Mouse (Mus musculus): ENCODE data around the gene Ppp6r2.

Ppp6r2 gene

GRCm38 (mm10) chr15:89258997-89259396 lies 47.6 kb downstream of the Ppp6r2 start:
- no peak for DNase-seq (ENCODE audit: low spot score in 2 of 2)

- DNase-seq (ENCODE audit: low spot score in 2 of 2), result no peak
These were observed 53.1 kb downstream of the Ppp6r2 start for GRCm38 (mm10) chr15:89264485-89264884.

- no peak for DNase-seq (ENCODE audit: low spot score in 2 of 2)
These were observed 64.1 kb downstream of the Ppp6r2 start for GRCm38 (mm10) chr15:89275497-89275896.

DNA sequence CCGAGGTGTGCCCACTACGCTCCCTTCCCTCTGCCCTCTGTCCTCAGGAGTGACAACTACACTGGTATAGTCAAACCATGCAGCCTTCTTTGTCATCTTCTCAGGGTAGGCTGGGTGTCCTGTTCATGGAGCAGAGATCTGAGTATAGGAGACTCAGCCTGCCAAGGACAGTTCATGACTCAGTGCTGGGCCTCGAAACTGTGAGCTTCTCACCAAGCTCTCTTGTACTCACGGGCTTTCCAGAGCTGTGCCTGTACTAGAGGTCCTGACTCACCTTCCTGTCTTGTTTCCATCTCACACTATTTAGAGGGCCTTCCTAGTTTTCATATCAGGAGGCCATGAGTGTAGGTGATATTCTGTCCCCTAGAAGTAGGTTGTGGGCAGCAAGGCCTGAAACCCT lies 66.0 kb downstream of the Ppp6r2 start:
- no peak for DNase-seq (ENCODE audit: low spot score in 2 of 2)

- no peak for DNase-seq (ENCODE audit: low spot score in 2 of 2)
These were observed 71.2 kb downstream of the Ppp6r2 start for GRCm38 (mm10) chr15:89282546-89282945.

- DNase-seq (ENCODE audit: low spot score in 2 of 2), result no peak
These were observed 72.7 kb downstream of the Ppp6r2 start for GRCm38 (mm10) chr15:89284094-89284493.

- peak in 1 of 2 experiments; percentile 49 for DNase-seq (ENCODE audit: low spot score in 2 of 2)
These were observed 73.7 kb downstream of the Ppp6r2 start for GRCm38 (mm10) chr15:89285004-89285403.

- no peak for DNase-seq (ENCODE audit: low spot score in 2 of 2)
These were observed 74.1 kb downstream of the Ppp6r2 start for GRCm38 (mm10) chr15:89285478-89285877.

DNA sequence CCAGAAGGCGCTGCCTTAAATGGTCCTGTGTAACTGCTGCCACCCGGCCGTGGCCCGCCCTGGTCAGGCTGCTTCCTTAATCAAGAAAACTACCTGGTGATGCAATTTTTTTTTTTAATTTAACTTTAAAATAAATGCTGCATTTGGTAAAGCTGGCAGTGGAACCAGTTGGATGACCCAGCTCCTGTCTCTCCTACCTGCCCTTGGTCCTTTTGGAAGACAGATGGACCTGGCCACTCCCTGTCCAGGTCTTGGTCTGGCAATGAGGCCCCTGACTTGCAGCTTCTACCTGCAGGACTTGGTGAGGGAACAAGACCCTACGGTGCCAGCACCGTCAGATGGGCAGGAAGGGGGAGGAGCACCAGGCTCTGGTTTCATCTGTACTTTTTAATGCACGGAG lies 74.8 kb downstream of the Ppp6r2 start:
- DNase-seq (ENCODE audit: low spot score in 2 of 2), result no peak

DNA sequence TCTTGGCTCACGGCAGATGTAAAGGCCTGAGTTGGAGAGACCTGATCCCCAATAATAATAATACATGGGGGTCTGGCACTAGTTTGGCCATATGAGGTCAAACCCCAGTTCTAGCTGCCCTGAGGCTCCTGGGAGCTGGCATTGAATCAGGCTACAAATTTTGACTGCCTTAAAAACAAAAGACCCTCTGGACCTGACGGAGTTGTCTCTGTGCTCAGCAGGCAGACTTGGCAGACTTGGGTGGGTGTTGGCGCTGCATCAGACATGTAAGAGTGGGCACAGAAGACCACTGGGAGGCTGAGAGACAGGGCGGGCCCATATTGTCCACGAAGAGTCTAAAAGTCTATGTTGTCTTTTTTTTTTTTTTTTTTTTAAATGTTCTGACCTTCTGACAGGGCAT lies 75.2 kb downstream of the Ppp6r2 start:
- no peak for DNase-seq (ENCODE audit: low spot score in 2 of 2)

GRCm38 (mm10) chr15:89288227-89288767 lies 76.9 kb downstream of the Ppp6r2 start:
- DNase-seq (ENCODE audit: low spot score in 2 of 2), result no peak

DNA sequence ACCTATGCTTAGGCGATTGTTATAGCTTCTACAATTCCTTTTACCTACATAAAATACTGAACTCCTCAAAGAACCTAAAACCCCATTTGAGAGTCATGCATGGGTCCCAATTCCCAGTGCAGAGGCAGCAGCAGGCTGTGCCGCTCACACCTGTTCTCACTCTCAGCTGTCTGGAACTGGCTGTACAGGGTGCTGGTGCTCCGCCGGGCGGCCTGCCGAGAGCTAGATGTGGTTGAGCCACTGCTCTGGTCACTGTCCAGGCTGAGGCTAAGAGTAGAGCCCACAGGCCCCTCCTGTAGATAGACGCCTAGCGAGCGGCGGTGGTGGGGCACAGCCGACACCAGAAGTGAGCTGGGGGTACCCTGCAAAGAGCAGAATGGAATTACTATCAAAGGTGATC lies 78.1 kb downstream of the Ppp6r2 start:
- DNase-seq (ENCODE audit: low spot score in 2 of 2), result no peak

DNA sequence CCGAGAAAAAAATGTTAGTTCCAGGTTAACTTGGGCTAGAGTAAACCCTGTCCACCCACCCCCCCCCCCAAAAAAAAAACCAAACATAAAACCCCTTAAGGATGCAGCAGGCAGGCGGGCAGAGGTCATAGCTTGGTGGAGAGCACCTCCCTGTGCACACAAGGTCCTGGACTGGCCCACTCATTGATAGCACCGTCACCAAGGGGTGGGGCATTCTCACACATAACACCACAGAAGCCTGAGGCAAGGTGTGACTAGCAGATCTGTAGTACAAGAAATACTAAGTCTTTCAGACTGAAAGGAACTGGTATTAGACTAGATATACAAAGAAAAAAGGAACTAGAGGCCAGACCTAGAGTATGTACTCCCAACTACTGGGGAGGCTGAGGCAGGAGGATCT lies 80.2 kb downstream of the Ppp6r2 start:
- no peak for DNase-seq (ENCODE audit: low spot score in 2 of 2)

DNA sequence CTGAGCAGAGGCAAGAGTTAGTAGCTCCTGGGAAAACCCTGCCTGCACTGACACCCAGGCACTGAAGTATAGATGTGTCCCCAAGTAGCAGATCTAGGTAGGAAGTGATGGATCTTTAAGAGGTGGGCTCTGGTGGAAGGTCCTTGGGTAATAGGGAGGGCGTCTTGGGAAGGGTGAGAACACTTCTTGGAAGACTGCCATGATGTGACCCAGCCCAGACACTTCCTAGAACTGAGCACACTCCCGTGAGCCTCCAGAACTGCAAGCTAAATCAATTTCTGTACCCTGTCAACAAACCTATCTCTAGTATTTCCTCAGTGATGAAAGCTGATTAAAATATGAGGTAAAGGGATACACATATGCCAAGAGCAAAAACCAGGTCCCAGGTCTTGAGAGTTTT lies 81.4 kb downstream of the Ppp6r2 start:
- DNase-seq (ENCODE audit: low spot score in 2 of 2), result no peak

DNA sequence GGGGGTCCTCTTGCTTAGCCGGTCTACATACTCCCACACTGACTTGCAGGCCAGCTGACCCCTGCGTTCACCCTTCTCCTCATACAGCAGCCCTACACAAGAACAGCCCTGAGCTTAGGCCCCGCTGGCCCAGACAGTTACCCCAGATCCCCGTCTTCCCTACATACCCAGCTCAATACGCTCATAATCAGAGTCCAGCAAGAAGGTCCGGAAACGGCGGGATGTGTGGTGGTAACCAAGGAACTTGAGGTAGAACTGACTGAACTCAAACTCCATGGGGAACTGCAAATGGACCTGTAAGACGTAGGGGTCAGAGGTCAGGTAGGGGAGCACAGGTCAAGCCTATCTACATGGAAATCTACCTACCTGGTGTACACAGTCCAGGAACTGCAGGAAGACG lies 82.4 kb downstream of the Ppp6r2 start:
- DNase-seq (ENCODE audit: low spot score in 2 of 2), result no peak

DNA sequence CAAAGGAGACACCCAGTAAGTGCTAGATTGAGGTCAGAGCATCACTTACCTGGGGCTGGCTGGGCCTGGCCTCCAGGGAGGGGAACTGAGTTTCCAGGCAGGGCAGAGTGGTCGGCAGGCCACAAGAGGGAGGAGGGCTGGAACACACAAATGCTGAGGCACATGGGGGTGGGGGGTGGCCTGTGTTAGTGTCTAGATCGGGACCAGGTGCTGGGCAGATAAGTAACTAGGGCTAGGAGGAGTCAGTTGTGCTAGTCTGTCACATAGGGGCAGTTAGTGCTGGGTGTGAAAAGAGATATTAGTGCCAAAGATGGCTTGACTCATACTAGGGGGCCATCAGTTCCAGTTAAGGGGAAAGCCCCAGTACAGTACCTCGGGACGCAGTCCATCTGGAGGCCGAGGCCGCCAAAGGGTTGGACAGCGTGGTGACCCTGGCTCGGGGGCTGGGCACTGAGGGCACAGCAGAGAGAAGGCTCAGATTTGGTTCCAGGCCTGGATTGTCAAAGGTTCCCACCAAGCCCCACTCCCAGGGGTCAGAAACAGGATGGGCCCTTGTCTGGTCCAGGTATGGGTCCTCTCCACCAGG lies 84.3 kb downstream of the Ppp6r2 start:
- no peak for DNase-seq (ENCODE audit: low spot score in 2 of 2)

DNA sequence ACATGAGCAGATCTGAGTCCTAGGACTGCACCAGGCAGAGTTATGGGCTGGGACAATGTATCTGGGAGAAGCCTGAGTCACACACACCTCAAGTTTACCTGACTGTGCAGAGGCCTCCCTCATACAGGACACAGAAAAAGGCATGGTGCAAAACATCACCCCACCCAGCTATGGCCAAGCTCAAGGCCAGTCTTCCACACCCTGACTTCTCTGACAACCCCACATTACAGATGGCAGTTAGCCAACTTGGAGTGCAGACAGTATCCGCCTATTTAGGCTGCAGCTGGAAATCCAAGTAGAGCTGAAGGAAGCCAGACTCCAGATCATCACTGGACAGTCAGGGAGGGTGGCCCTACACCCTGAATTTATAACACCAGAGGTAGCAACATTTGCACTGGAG lies 85.1 kb downstream of the Ppp6r2 start:
- no peak for DNase-seq (ENCODE audit: low spot score in 2 of 2)

- no peak for DNase-seq (ENCODE audit: low spot score in 2 of 2)
These were observed 86.3 kb downstream of the Ppp6r2 start for GRCm38 (mm10) chr15:89297695-89298094.

- no peak for DNase-seq (ENCODE audit: low spot score in 2 of 2)
These were observed 88.8 kb downstream of the Ppp6r2 start for GRCm38 (mm10) chr15:89300180-89300579.

DNA sequence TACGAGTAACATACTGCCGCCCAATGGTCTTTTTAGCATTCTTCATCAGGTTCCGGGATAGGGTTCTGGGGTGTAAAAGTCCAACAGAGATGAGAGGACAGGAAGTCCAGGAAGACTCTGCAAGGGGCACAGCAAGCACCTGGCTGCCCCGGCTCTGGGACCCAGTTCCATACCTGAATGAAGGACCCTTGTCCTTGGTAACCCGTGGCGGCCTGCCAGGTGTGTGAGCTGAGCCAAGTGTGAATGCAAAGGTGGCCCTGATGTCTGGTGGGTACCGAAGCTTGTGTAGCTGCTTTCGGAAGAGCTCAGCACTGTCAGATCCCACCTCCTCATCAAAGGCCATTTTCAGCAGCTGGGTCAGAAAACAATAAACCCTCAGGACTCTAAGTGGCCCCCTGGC lies 89.2 kb downstream of the Ppp6r2 start:
- no peak for DNase-seq (ENCODE audit: low spot score in 2 of 2)

DNA sequence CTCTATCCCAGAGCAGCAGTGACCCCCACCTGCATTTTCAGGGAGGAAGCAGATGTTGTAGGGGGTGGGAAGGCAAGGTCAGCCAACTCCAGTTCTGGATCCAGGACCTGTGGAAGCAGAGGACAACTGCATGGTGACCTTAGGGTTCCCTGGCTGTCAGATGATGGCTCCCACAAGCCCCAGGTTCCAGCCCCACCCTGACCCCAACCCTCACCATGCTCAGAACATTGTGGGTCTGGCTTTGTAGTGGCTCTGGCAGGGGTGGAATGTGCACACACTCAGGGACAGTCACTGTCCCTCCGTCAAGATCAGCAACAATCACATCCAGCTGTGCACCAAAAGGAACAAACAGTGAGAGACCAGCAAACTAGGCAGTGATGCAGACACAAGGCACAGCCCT lies 94.6 kb downstream of the Ppp6r2 start:
- no peak for DNase-seq (ENCODE audit: low spot score in 2 of 2)

DNA sequence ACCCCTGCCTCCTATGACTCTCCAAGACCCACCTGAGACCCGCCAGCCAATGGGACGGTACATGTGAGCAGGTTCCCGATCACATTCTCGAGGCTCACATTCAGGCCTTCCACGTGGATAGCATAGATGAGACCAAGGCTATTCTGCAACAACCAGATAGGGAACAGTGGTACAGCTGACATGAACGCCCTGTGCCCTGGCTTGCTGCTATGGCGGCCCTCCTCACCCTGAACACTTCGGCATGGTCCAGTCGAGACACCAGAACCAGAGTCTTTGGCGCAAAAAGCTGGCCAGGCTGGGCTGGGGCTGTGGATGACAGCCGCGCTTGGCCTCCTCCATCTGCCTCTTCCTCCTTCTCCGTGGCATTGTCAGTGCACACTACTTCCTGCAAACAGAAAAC lies 96.1 kb downstream of the Ppp6r2 start:
- no peak for DNase-seq (ENCODE audit: low spot score in 2 of 2)

GRCm38 (mm10) chr15:89308406-89309139 lies 97.2 kb downstream of the Ppp6r2 start:
- DNase-seq (ENCODE audit: low spot score in 2 of 2), result no peak

All from right cerebral cortex, adult 2 months (tissue).